Mouse (Mus musculus) G1E (cell line): ENCODE data around the gene Ubl4a.

Experiments
- CTCF ChIP-seq: IDR thresholded peaks from 2 replicates; pipeline ENCODE4 v1.5.1; 2012; ENCODE audit warnings: low read depth, low read length, inconsistent platforms, mixed read lengths
- GATA1 ChIP-seq: IDR thresholded peaks from 2 replicates; pipeline ENCODE4 v1.6.1; 2012; ENCODE audit warnings: borderline replicate concordance, low read length, inconsistent platforms, mixed read lengths
- TAL1 ChIP-seq: conservative IDR thresholded peaks from 2 replicates; pipeline ENCODE4 v1.6.1; 2012; ENCODE audit warnings: low read depth, low read length, inconsistent platforms, mixed read lengths

DNA sequence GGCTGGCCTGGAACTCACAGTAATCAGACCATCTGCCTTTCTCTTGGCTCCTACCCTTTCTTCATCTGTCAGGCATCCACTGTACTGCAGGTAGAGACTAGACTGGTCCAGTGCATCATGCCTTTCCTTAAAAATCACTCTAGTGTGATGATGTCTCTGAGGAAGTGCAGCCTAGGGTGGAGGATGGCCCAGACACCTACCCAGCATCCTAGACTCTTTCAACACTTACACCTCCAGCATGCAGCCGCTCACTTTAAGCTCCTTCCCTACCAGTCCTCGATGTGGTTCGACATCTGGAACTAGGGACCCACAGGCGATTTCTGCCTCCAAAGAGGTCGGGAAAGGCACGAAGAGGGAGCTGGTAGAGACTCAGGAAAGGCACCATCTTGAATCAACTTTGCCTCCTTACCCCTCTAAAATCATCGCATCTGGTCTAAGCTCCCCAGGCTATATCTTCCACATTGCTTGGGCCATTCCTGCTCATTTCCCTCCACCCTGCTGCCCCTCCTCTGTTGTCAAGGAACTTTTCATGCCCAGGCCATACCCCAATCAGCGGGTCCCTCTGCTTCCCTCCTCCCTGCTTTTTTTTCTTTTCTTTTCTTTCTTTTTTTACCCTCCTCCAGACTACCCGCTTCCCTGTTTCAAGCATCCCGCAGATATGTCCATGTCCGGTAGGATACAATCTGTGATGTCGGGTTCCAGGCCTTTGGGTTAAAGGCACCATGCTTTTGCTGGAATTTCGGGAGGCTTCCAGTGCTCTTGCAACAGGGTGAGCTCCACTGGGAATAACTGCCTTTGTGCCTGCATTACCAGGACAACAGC is 20.2 kb downstream of the Ubl4a start:
- no peak for TF ChIP-seq CTCF
- no peak for TF ChIP-seq GATA1
- TF ChIP-seq TAL1 = no peak
